Mouse (Mus musculus): ENCODE measurements around the gene Irf2.

The Irf2 gene

DNA sequence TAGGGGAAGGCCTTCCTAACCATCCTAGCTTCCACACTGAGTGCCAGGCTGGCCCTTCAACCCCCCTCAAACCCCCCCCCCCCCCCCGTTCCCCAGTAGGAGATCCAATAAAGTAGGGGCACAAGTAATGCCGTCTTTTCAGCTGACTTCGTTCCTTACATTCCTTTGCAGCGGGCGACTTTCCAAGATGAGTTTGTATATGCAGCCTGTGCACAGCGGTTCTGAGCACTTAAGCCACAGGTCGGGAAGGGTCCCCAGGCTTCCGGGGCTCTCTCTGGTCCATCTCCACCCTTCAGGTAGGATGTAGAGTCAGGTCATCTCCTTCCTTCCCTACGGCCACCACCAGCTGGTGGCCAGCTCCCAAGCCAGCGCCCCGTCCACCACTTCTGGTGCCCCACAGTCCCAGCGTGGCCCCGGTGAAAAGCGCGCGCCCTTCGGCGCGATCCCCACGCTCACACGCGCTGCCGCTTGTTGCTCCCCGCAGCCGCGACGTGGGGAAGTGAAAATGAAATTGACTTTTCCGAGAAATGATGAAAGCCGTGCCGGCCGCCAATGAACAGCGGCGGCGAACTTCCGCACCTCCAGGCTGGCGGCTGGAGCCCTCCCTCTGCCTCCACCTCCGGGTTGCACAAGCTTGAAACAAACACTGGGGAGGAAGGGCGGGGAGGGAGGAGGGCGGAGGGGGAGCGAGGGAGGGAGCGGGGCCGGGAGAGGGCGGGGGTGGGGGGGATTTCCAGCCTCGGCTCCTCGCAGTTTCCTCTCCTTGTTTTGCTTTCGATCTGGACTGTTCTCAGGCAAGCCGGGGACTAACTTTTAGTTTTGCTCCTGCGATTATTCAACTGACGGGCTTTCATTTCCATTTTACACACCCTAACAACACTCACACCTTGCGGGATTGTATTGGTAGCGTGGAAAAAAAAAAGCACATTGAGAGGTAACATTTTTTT lies at the start of gene Irf2:
Irf2 (plus strand) TSS at position 730 of the 947 bp plus-strand sequence.
- DNase-seq (ENCODE audit: low spot score): peak; percentile 71

DNA sequence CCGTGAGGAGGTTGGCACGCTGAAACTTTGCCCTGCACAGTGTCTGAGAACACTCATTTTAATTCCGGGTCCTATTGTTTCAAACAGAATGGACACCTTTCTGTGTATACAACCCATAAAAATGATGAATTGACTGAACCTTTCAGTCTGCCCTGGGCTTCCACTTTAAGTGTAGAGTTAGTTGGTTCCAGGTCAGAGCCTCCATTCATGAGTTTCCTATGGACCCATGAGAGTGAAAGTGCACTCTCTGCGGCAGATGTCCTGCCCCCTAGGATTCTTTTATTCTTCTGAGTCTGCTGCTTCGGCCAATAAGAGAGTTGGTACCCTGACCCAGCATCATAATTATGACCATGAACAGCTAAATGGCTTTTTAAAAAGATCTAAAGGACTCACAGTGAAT lies 49.4 kb upstream of the Irf2 start:
- no peak for DNase-seq (ENCODE audit: low spot score)

DNA sequence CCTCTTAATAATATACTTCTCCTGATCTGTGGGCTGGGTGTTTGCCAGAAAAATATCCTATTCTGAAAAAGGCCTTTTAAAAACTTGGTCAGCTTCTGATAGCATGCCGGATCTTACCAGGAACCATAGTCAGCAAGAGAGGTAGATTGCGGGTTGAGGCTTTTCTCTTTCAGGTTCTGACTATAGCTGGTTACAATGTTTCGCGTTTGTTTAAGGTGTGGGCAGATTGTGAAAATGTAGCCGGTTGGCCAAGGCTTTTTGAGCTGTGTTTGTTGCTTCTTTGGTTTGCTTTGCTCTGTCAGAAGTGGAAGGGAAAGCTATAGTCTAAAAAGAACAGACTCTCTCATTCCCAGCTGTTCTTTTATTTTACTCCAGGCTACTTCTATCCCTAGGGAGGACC lies 49.0 kb upstream of the Irf2 start:
- DNase-seq (ENCODE audit: low spot score): no peak

DNA sequence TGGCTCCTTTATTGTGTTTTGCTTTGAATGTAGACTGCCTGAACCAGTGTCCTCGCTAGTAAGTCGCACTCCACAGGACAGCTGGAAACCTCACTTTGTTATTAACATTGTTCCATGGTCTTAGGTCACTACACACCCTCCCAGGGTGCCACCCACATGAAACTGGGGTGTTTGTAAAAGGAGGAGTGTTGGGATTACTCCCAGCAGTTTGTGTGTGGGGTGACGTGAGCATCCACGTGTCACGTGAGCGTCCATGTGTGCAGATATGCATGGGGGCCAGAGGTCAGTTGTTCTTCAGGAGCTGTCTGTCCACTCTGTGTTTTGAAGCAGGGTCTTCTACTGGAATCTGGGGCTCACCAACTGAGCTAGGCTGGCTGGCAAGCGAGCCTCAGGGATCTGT lies 48.2 kb upstream of the Irf2 start:
- no peak for DNase-seq (ENCODE audit: low spot score)

DNA sequence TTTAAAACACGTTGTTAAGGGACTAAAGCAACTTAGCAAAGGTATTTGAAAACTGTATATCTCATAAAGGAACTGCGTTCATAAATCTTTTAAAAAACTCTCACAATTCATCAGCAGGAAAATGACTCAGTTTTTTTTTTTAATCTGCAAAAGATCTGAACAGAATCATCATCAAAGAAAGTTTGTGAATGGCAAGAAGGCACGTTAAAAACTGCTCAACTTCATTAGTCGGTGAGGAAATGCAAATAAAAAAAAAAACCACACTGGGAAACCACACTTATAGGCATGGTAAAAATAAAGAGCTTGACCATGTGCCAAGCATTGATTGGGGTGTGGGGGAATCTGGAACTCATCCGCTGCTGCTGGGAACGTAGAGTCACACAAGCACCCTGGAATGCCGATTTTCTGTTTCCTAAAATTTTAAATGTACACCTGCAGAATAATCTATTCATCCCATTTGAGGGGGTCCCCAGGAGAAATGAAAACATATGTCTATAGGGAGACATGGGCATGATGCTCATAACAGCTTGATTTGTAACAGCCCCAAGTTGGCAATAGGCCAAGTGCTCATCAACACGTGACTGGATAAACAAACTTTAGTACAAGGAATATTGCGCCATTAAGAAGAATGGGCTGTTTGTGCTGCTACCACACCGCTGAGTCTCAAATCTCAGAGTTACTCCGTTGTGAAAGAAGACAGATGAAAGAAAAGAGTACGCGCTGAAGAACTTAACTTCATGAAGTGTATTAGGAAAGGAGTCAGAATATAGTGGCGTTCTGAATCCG lies 43.1 kb upstream of the Irf2 start:
- no peak for DNase-seq (ENCODE audit: low spot score)

DNA sequence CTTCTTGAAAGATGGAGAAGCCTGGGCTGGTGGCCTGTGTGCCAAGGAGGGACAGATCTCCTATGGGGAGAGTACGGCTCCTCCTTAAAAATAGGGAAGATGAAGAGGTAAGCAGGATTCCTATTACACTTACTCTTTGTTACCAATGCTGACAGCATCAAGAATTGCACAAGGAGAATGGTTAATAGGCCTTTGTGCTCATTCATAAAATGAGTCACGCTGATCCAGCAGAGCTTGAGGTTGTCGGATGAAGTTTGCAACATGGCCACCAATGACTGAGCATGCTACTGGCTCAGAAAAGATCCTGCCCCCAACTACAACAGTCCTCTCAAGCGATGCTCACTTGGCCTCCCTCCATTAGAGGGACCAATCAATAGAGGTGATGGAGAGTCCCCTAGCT lies 42.0 kb upstream of the Irf2 start:
- DNase-seq (ENCODE audit: low spot score): no peak

DNA sequence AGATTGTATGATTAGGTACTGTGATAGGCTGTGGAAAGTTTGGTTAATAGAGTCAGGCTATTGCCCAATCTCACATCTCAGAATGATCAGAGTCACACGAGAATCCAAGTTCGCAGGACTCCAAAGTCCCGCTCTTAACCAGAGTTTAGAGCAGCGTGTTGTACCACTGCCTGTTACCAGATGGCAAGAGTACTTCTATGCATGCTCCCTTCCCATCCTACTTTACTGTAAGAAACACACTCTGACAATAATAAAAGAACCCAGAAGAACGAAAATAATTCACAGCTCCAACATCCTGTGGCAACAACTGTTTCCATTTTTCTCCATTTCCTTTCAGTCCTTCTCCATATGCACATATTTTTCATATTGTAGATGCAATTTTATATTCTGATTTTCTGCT lies 41.4 kb upstream of the Irf2 start:
- no peak for DNase-seq (ENCODE audit: low spot score)

DNA sequence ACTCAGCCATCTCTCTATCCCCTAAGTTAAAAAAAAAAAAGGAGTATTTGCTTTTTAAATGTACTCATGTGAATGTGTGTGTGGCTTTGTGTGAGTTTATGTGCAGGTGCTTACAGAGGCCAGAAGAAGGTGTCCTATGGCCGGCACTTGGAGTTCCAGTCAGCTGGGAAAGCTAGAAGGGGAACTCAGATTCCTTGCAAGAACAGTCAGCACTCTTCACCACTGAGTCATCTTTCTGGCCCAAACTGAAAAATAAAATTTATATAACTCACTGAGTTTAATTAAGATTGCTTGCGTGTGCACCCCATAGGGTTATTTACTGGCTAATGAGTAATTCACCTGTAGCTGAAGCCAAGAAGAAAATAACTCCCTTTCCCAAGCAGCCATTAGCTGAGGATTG lies 34.4 kb upstream of the Irf2 start:
- no peak for DNase-seq (ENCODE audit: low spot score)

DNA sequence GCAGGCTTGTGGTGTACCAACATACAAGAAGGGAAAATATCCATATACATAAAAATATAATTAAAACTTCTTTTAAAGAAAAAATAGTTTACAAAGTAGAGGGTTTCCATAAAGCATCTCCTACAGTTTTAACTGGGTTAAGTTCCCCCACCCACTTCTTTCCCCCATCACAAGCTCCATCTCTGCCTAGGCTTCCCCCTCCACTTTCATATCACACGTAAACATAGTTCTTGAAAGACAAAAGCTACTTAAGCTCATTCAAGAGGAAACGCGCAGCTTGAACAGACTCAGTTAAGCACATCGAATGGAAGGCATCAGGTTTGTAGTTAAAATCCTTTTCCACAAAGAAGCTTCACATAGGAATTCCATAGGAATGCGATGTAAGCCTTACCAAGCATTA lies 32.8 kb upstream of the Irf2 start:
- no peak for DNase-seq (ENCODE audit: low spot score)

DNA sequence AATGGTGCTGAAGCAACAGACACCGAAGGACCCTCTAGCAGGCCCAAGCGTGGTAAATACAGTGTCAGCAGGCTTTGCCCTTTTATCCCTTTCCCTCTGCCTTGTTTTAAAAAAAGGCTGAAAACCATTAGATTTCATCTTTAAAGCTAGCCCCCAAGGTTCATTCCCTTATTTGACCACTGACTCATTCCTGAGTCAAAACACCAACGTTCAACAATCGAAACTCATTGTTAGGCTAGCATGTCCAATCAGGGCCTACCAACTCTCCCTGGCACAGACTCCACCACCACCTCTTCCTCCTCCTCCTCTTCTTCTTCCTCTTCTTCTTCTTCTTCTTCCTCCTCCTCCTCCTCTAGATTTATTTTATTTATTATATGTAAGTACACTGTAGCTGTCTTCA lies 30.2 kb upstream of the Irf2 start:
- no peak for DNase-seq (ENCODE audit: low spot score)

DNA sequence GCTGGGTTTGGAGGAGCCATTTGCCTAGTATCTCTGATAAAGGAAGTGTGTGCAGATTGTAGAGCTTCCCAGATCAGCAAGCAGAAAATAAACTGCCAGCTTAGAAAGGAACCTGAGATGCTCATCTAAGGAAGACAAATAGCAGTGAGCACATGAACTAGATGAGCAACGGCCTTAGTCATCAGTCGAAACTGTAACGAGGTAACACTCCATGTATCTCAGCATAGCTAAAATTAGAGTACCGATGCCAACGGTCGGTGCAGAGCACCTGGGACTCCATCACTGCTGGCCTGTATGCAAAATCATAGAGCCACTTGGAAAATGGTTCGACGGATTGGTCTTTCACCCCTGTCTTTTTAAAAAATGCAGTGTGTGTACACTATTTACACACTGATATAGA lies 29.2 kb upstream of the Irf2 start:
- no peak for DNase-seq (ENCODE audit: low spot score)

DNA sequence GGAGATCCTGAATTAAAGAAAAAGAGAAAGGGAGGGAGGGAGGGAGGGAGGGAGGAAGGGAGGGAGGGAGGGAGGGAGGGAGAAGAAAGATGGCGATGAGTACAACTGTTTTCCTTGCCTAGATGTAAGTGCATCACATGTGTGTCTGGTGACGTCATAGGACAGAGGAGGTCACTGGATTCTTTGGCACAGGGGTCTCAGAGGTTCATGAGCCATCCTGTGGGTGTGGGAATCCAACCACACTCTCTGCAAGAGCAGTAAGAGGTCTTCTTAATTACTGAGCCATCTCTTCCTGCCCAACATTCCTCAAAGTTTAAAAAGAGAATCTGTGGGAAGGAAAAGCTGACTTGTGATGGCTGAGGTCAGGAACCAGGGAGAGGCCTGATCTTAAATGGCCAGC lies 28.0 kb upstream of the Irf2 start:
- DNase-seq (ENCODE audit: low spot score): no peak

DNA sequence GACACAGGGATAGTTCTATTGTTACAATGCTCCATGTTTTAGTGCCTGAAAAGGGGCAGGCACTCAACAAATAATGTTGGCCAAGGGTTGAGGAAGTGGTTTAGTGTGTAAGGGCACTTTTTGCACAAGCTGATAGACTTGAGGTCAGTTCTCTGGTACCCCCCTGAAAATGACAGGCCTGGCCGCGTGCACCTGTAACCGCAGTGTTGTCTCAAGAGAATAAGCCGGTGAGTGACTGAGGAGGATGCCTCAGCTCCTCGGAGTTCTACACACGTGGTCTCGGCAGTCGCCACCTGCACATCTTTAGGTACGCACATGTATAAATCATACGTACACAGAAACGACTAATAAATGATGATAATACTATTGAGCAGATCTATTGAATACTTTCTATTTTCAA lies 26.4 kb upstream of the Irf2 start:
- DNase-seq (ENCODE audit: low spot score): no peak

DNA sequence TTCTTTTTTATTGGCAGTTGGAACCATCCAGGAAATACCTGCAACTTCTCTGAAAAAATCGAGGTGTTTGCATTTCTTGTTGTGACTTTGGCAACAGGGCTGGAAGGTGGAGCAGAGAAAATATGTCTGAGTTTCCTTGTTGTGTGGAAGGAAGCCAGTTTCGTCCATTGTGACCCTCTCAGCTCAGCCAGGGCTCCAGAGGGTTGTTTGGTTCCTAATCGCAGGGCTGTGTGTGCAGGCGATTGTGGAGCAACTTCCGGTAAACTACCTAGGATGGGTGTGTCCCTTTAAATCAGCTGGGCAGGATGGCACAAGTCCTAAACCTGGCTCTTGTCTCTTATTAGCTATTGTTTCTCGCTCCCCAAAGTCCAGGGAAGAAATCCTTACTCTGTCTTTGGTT lies 25.7 kb upstream of the Irf2 start:
- no peak for DNase-seq (ENCODE audit: low spot score)

DNA sequence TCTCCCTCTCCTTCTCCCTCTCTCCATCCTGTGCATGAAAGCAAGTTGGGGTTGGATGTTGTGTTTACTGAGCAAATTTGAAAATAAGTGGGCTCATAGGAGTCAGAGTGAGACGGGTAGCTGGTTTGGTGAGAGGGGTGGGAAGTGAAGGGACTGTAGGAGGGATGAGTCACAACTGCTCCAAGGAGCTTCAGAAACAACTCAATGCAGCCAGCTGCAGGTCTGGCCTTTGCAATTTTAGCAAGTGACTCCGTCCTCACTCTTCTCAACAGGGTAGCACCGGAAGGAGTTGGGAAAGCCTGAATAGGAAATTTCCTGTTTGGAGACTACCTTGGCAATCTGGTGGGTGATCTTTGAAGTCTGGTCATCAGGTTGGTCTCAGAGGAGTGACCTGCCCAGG lies 25.1 kb upstream of the Irf2 start:
- DNase-seq (ENCODE audit: low spot score): no peak

DNA sequence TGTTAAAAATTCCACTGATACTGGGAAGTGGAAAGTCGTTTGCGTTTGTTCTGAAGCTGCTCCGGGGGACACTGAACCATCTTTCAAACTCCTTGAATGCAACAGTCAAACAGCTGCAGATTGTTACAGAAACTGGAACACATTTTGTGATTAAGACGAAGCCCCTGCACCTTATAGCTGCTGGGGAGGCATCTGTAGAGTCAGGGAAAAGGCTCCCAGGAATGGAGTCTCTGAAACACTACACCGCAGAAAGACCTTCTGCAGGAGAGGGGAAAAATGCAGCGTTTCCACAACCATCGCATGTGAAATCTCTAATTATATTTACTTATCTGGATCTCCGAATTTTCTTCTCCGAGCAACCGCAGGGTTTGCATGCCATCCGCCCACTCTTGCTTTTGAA lies 23.1 kb upstream of the Irf2 start:
- DNase-seq (ENCODE audit: low spot score): no peak

DNA sequence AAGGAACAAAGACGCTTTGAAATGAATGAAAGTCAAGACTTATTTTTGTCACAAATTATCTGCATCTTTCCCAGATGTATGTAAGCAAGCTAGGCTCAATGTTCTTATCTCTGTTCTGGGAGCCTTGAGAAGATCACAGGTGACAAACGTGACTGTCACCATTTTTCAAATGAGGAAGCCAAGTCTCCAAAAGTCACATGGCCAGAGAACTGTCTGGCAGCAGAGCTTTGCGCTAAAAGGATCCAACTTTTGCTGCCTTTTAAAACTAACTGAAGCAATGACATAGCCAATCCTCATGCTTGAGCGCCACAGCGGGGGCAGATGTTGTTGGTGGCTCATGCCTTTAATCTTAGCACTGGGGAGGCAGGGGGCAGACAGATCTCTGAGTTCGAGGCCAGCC lies 22.4 kb upstream of the Irf2 start:
- DNase-seq (ENCODE audit: low spot score): no peak

DNA sequence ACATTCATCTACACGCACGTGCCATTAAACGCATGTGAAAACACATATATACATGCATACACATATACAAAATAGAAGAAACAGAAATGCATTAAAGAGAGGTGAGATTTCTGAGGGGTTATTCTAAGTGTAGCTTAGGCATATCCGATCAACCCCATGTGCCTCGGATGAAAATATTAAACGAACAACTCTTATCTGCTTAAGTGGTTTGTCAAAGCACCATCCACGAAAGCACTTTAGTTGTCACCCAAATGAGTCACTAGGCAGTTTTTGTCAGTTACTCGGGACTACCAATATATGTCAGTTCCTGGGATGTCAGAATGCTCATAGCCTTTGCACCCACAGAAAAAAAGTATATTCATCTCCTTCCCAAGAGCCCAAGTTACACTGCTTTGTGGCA lies 21.2 kb upstream of the Irf2 start:
- no peak for DNase-seq (ENCODE audit: low spot score)

DNA sequence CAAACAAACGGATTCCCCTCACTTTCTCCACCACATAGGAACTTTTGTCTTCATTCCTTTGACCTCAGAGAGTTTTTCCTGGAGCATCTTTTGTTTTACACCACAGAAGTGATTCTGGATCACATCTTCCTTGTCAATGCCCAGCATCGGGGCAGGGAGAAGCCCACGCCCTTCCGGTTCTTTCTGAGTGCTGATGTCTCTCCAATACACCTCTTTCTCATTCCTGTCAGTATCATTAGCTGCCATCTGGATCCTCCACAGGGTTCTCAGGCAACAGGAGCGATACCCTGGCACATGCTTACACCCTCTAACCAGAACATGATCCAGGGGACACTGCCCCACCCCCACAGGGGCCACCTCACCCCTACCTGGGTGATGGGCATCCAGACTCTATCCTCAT lies 20.8 kb upstream of the Irf2 start:
- DNase-seq (ENCODE audit: low spot score): no peak

DNA sequence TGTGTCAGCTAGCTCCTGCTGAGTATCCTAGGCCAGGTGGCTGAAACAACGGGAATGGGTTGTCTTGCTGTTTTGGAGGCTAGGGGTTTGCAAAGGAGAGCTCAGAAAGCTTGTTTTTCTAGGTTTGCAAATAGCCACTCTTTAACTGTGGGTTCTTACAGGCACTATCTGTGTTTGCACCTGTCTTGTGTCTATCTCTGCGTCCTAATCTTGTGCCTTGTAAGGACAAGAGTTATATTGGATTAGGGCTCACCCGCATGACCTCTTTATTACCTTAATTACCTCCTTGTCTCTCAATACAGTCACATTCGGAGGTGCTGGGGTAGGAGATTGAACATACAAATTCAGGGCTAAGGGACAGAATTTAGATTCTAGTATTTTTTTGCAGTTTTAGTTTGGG lies 18.9 kb upstream of the Irf2 start:
- no peak for DNase-seq (ENCODE audit: low spot score)

DNA sequence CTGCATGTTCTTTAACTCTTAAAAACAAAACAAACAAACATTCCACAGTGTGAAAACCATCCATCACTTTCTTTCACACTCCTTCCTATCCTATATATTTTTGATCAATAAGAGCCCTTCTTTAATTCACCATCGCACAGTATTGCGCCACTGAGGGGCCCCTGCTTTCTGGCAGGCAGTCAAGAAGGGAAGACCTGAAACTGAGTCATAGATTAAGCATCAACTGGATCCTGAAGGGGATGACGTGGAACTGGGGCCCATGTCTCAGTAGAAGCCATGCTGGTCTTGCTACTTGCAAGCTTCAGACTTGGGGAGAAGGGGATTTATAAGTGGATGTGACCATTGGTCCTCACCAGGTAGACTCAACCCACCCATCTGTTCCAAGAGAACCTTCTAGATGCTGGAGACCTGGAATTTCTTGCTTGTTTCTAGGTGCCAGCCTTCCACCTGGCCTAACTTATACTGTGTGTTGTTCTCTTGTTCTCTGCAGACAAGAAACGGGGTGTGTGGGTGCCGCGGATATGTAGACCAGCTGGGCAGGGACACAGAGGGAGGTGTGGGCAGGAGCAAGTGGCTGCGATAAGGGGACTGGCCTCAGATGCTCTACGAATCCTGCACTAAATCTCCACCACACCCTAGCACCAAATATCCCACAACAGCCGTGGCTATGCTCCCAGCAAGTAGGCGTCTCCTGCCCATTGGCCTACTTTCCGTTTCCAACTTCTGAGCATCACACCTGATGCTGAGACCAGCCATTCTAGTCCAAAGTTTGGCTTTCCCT lies 18.3 kb upstream of the Irf2 start:
- no peak for DNase-seq (ENCODE audit: low spot score)

DNA sequence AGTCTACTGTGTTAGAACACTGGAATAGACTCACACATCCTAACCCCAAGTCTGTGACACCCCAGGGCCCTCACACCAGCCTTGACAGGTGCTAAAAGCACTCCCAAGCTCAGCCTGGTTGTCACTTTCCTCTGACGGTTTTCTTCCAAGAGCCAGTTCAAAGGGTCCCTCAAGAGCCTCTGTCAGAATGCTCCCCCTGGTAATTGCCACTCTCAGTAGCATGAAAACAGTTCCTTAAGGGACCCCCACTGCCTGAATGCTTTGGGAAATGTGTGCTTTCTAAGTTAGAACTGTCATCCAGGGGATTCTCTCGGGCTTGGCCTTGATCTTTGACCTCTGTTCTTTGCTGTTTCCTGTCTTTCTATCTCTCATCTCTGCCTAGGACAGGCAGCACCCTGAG lies 17.0 kb upstream of the Irf2 start:
- no peak for DNase-seq (ENCODE audit: low spot score)

DNA sequence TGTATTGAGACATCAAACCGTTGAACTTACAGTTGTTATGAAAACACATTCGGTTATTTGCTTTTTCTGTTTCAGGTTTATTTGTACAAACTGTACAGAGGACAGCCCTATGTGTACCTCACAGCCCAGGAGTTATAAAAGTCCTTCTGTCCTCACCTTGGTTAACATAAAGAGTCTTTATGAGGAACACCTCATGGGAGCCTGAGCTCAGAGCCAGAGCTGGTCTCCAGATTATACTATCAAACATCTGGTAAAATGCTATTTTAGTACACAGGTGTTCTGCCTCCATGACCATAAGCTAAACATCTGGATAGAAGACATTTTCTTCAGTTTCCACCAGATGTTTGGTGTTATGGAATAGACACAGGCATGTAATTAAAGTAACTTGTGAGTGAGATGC lies 13.1 kb upstream of the Irf2 start:
- no peak for DNase-seq (ENCODE audit: low spot score)
